Mouse (Mus musculus): ENCODE results near the gene Prkce. TPM values are rescaled to one million over a fixed set of nuclear protein-coding genes. Genes with fewer than 3 reads are reported as not detected.

Gene Prkce
- total and polyA plus RNA-seq, 2 experiments from 2014 or later: 91.3 to 94.3 TPM

DNA sequence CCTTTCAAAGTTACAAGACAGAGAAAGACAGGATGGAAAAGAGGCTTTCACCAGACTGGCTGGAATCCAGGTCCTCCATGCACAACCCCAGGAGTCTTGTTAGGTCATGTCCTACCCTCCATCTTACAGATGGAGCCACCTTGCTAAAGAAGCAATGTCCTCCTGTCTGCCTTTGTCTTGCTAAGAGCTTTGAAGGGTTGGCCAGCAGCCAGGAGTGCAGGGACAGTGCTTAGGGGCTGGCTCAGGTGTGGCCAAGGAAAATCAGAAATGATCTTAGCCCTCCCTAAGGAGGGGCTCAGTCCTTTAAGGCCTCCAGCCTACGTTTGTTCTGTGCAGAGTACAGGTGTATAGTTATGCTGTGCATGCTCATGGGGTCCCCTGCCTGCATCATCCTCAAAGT, 469.7 kb downstream of the Prkce start:
- no peak for ATAC-seq
- peaks cover 3% of the 10 kb centered on the region; the same call in 1 of the 2 replicates for H3K36me3 ChIP-seq (ENCODE audit: insufficient read depth)
- no peak overlapping the region for H3K4me2 ChIP-seq (ENCODE audit: low read depth)
- H3K4me3 ChIP-seq (ENCODE audit: low read depth, low read length): no peak overlapping the region
- no peak for TF ChIP-seq CTCF (IDR thresholded peaks at IDR 0.05; ENCODE audit: low read depth)
- 84% methylated on average over 1 of the region's 1 CpGs for WGBS
- H3K27ac ChIP-seq (ENCODE audit: low read depth, low read length): no peak overlapping the region
- no peak overlapping the region for H3K9ac ChIP-seq
- no peaks in the 10 kb centered on the region for H3K27me3 ChIP-seq (ENCODE audit: insufficient read depth, low read length)
- DNase-seq: no peak
- H3K4me1 ChIP-seq (ENCODE audit: insufficient read depth): no peaks in the 10 kb centered on the region
- H3K9me3 ChIP-seq (ENCODE audit: low read length): no peaks in the 10 kb centered on the region

DNA sequence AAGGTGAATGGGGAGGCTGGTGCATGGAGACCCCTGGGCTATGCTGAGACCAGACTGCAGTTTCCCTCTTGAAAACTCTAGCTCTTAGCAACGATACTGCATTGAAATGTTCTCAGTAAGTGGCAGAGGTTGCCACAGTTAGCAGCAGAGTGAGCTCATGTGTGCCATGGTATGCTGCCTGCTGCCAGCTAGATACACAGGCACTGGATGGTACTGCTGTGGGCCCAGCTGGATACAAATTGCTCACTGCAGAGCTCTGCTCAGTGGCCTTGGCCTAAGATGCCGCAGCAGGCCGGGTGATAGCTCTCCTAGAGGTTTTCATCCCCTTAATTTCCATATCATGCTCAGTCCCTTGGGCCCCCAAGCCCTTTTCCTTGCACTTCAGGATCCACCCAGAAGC, 471.7 kb downstream of the Prkce start:
- Histone ChIP-seq H3K4me1 (ENCODE audit: insufficient read depth) (no peaks in the 10 kb centered on the region), H3K4me2 (ENCODE audit: low read depth) (no peak overlapping the region), H3K9me3 (ENCODE audit: low read length) (no peaks in the 10 kb centered on the region), H3K4me3 (ENCODE audit: low read depth, low read length) (no peak overlapping the region), H3K27me3 (ENCODE audit: insufficient read depth, low read length) (no peaks in the 10 kb centered on the region), H3K36me3 (ENCODE audit: insufficient read depth) (peaks cover 3% of the 10 kb centered on the region; the same call in 1 of the 2 replicates), H3K27ac (ENCODE audit: low read depth, low read length) (no peak overlapping the region), H3K9ac (no peak overlapping the region)
- WGBS: 73% methylated on average over 3 of the region's 3 CpGs
- ATAC-seq (peak; percentile 60; the same call in 1 of the 2 replicates), DNase-seq (no peak)
- TF ChIP-seq CTCF (IDR thresholded peaks at IDR 0.05; ENCODE audit: low read depth): no peak

DNA sequence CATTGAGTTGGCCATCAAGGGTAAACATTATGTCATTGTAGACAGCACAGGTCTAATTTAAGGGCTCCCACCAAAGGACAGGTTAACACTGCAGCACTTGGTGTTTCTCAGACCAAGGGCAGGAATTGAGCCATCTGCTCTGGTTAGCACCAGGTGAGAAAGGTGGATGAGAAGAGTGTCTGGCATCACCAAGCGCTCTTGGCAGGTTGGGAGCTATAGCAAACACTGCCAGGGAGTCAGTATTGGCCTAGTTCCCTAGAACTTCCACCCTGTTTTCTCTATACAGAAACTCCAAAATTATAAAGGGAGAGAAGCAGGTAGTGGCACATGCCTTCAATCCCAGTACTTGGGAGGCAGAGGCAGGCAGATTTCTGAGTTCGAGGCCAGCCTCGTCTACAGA, 479.6 kb downstream of the Prkce start:
- TF ChIP-seq CTCF (IDR thresholded peaks at IDR 0.05; ENCODE audit: low read depth): no peak
- WGBS: 93% methylated on average over 3 of the region's 3 CpGs

DNA sequence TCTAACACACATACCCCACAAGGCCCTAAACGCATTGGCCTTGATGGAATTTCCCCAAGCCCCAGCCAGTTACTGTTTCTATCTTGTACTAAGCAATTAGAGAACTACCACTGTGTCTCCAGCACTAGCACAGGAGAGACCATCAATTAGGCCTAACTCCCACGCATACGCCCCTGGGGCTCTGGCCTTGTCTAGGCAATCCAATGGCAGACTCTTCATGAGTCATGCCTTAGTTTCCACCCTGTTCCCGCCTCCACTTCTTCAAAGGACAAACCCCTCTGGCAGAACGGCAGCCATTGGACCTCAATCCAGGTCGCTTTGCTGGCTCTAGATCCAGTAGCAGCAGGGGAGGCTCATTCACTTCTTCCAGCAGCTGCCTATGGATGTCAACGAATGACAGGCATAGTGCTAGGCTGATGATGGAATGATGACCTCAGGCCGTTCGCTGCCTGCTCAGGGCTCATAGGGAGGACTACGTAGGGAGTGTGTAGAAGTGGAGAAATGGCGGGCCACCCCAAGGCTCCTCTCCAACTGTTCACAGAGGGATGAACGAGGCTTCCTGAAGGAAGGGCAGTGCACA, 481.4 kb downstream of the Prkce start:
- H3K27ac ChIP-seq (ENCODE audit: low read depth, low read length): no peak overlapping the region
- TF ChIP-seq CTCF (IDR thresholded peaks at IDR 0.05; ENCODE audit: low read depth): no peak
- whole genome bisulfite sequencing: 89% methylated on average over 12 of the region's 12 CpGs

More for the DNA sequence above, 479.6 kb downstream of the Prkce start:
- Histone ChIP-seq H3K36me3 (ENCODE audit: insufficient read depth) (no peaks in the 10 kb centered on the region), H3K4me1 (ENCODE audit: insufficient read depth) (no peaks in the 10 kb centered on the region), H3K4me2 (ENCODE audit: low read depth) (no peak overlapping the region), H3K27me3 (ENCODE audit: insufficient read depth, low read length) (no peaks in the 10 kb centered on the region), H3K4me3 (ENCODE audit: low read depth, low read length) (no peak overlapping the region), H3K9me3 (ENCODE audit: low read length) (no peaks in the 10 kb centered on the region), H3K9ac (no peak overlapping the region), H3K27ac (ENCODE audit: low read depth, low read length) (no peak overlapping the region)
- ATAC-seq (no peak), DNase-seq (no peak)

DNA sequence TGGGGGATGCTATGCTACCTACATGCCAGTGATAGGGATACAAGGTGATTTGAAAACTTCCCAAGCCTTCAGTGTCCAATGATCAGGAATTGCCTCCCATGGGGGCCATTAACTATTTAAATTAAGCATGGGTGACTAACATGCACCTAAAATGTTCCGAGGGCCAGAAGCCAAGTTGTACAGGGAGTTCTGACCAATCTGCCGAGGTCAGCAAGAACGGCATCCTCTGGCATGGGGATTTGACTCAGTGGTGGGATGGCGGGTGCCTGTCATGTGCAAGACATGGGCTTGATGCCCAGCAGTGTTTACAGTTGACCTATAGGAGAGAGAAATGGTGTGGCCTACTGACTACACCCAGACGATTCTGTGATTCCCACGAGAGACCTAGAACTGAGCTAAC, 482.7 kb downstream of the Prkce start:
- Histone ChIP-seq H3K36me3 (ENCODE audit: insufficient read depth) (peaks cover 7% of the 10 kb centered on the region), H3K4me2 (ENCODE audit: low read depth) (no peak overlapping the region), H3K9ac (no peak overlapping the region), H3K27me3 (ENCODE audit: insufficient read depth, low read length) (no peaks in the 10 kb centered on the region), H3K4me1 (ENCODE audit: insufficient read depth) (no peaks in the 10 kb centered on the region), H3K4me3 (ENCODE audit: low read depth, low read length) (no peak overlapping the region), H3K9me3 (ENCODE audit: low read length) (no peaks in the 10 kb centered on the region), H3K27ac (ENCODE audit: low read depth, low read length) (no peak overlapping the region)
- DNase-seq: no peak
- TF ChIP-seq CTCF (IDR thresholded peaks at IDR 0.05; ENCODE audit: low read depth): no peak
- WGBS: 94% methylated on average over 6 of the region's 6 CpGs
- ATAC-seq: no peak

More for the DNA sequence above, 481.4 kb downstream of the Prkce start:
- H3K4me1 ChIP-seq (ENCODE audit: insufficient read depth): no peaks in the 10 kb centered on the region
- H3K36me3 ChIP-seq (ENCODE audit: insufficient read depth): no peaks in the 10 kb centered on the region
- H3K9ac ChIP-seq: no peak overlapping the region
- no peaks in the 10 kb centered on the region for H3K9me3 ChIP-seq (ENCODE audit: low read length)
- DNase-seq: no peak
- ATAC-seq: no peak
- H3K27me3 ChIP-seq (ENCODE audit: insufficient read depth, low read length): no peaks in the 10 kb centered on the region
- H3K4me3 ChIP-seq (ENCODE audit: low read depth, low read length): no peak overlapping the region
- no peak overlapping the region for H3K4me2 ChIP-seq (ENCODE audit: low read depth)

DNA sequence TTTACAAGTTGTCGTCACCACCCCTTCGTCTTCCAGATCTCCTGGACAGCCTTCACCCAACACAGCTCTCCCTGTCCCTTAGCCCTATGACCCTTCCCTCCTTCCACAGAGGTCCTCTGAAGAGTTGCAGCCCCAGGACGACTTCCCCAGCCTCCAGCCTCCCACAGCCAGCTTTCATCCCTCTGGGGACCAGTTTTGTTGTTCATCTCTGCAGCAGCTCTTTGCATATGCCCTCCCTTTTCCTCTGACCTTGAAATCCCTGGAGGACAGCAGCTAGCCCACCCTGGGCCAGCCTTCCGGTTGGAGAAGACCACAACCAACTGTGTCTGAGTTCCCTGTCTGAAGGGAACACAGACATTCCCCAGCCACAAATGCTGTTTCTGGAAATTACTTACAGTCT, 483.5 kb downstream of the Prkce start:
- H3K9ac ChIP-seq: no peak overlapping the region
- no peaks in the 10 kb centered on the region for H3K27me3 ChIP-seq (ENCODE audit: insufficient read depth, low read length)
- 72% methylated on average over 4 of the region's 4 CpGs for WGBS
- DNase-seq: no peak
- no peak overlapping the region for H3K27ac ChIP-seq (ENCODE audit: low read depth, low read length)
- H3K4me2 ChIP-seq (ENCODE audit: low read depth): no peak overlapping the region
- TF ChIP-seq CTCF (IDR thresholded peaks at IDR 0.05; ENCODE audit: low read depth): no peak
- no peaks in the 10 kb centered on the region for H3K9me3 ChIP-seq (ENCODE audit: low read length)
- no peak for ATAC-seq
- no peak overlapping the region for H3K4me3 ChIP-seq (ENCODE audit: low read depth, low read length)
- H3K4me1 ChIP-seq (ENCODE audit: insufficient read depth): no peaks in the 10 kb centered on the region
- H3K36me3 ChIP-seq (ENCODE audit: insufficient read depth): peaks cover 7% of the 10 kb centered on the region

DNA sequence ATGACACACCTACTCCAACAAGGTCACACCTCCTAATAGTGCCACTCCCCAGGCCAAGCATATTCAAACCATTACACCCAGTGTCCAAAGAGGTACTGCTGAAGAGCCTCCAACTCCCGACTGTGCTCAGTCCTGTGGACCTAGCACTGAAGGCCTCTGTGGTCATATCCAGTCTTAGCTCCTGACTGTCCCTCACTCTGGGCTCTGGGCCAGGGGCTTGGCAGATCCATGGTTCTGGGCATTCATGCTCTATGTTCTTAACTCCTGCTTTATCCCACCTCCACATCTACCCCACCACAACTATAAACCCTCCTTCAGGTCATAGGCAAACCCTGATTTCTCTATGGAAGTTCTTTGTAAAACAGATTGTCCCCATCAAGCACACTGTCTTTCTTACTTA, 485.2 kb downstream of the Prkce start:
- ATAC-seq: no peak
- no peaks in the 10 kb centered on the region for H3K4me1 ChIP-seq (ENCODE audit: insufficient read depth)
- no peak for TF ChIP-seq CTCF (IDR thresholded peaks at IDR 0.05; ENCODE audit: low read depth)

More for the DNA sequence above, 485.2 kb downstream of the Prkce start:
- Histone ChIP-seq H3K27ac (ENCODE audit: low read depth, low read length) (no peak overlapping the region), H3K36me3 (ENCODE audit: insufficient read depth) (peaks cover 7% of the 10 kb centered on the region), H3K9ac (no peak overlapping the region), H3K4me2 (ENCODE audit: low read depth) (no peak overlapping the region), H3K27me3 (ENCODE audit: insufficient read depth, low read length) (no peaks in the 10 kb centered on the region), H3K9me3 (ENCODE audit: low read length) (no peaks in the 10 kb centered on the region), H3K4me3 (ENCODE audit: low read depth, low read length) (no peak overlapping the region)
- WGBS: 100% methylated on average over 1 of the region's 1 CpGs
- DNase-seq: no peak

All from forebrain, postnatal 0 days (tissue).